Mouse (Mus musculus) liver, embryonic 16.5 days (tissue): ENCODE measurements around the gene Rnaseh2c. TPM values are rescaled to one million over a fixed set of nuclear protein-coding genes. Genes with fewer than 3 reads are reported as not detected.

ENCODE experiments used
- ATAC-seq: fragments of 200-750 bp; cut with Nextera tagmentation; 2 replicates; pipeline ENCODE4 v1.8.0; 2017; ENCODE audit warnings: low read depth, mild to moderate bottlenecking, moderate number of reproducible peaks, moderate library complexity
- H3K27ac ChIP-seq: fragments of 300-500 bp; sonication (generic); 2 replicates; pipeline ENCODE4 v1.5.1; 2014; ENCODE audit warnings: mild to moderate bottlenecking, low read length
- H3K27me3 ChIP-seq: fragments of 300-500 bp; sonication (generic); 2 replicates; pipeline ENCODE4 v1.6.1; 2014; ENCODE audit warnings: low read depth, low read length, mixed read lengths; ENCODE audit not compliant: control insufficient read depth, insufficient read depth
- H3K36me3 ChIP-seq: fragments of 300-500 bp; sonication (generic); 2 replicates; pipeline ENCODE4 v1.6.1; 2014; ENCODE audit warnings: mild to moderate bottlenecking; ENCODE audit not compliant: control insufficient read depth, insufficient read depth
- H3K4me1 ChIP-seq: fragments of 300-500 bp; sonication (generic); 2 replicates; pipeline ENCODE4 v1.6.1; 2014; ENCODE audit warnings: low read depth, low read length, mixed read lengths; ENCODE audit not compliant: control insufficient read depth
- H3K4me2 ChIP-seq: fragments of 300-500 bp; sonication (generic); 2 replicates; pipeline ENCODE4 v1.6.1; 2014; ENCODE audit warnings: low read depth, low read length, mixed read lengths
- H3K4me3 ChIP-seq: fragments of 300-500 bp; sonication (generic); 2 replicates; pipeline ENCODE4 v1.5.1; 2014; ENCODE audit warnings: low read depth, mild to moderate bottlenecking, low read length
- H3K9ac ChIP-seq: fragments of 300-500 bp; sonication (generic); 2 replicates; pipeline ENCODE4 v1.6.1; 2014; ENCODE audit warnings: low read depth, low read length
- H3K9me3 ChIP-seq: fragments of 300-500 bp; sonication (generic); replicated peaks from 2 replicates; pipeline ENCODE4 v1.6.1; 2016; ENCODE audit warnings: low read length; ENCODE audit not compliant: control insufficient read depth
- WGBS: fragments of 180-500 bp; shearing (Covaris S2); extraction: QIAGEN DNeasy Blood & Tissue Kit; methylation state at CpG from one replicate; pipeline ENCODE4 v1.1.7; 2014; ENCODE audit not compliant: insufficient replicate concordance; 5-methylcytosine and 5-hydroxymethylcytosine counted together
- polyA plus RNA-seq: library from polyadenylated mRNA; unstranded; fragments of >200 nt; fragmentation: Nextera tagmentation; extraction: Ambion mirVana; gene quantifications from 2 replicates; pipeline ENCODE4 v1.2.1, GENCODE M21; 2015

Gene Rnaseh2c
- 92.2 and 115 TPM in 2 replicates for polyA plus RNA-seq

DNA sequence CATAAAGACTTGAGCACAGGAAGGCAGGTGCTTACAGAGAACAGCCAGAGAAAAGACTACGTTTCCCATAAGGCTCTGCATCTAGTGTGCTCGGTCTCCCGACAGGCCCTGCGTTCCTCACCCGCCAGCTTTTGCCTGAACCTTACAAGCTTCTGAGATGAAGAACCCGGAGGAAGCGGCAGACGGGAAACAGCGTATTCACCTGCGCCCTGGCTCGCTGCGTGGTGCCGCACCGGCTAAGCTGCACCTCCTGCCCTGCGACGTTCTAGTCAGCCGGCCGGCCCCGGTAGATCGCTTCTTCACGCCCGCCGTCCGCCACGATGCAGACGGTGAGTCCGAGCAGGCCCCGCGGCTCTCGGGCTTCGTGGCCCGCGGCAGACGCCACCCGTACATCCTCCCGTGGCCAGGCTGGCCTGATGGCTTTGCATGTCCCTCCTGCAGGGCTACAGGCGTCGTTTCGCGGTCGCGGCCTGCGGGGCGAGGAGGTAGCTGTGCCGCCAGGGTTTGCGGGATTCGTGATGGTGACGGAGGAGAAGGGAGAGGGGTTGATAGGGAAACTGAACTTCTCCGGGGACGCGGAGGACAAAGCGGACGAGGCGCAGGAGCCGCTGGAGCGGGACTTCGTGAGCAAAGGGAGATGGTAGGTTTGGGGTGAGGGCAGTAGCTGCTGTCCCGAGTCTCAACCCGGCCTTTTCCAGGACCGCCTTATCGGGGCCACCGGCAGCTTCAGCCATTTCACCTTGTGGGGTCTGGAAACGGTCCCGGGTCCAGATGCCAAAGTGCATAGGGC is at the start of gene Rnaseh2c:
Gene Rnaseh2c, plus strand, starts transcription at position 122 of the 790 bp plus-strand sequence.
- Histone ChIP-seq H3K4me3 (peak within 1 kb of the TSS; percentile 87), H3K27ac (peak within 1 kb of the TSS; percentile 82), H3K27me3 (no peaks in the 10 kb centered on the region), H3K9me3 (no peaks in the 10 kb centered on the region), H3K4me2 (peak within 1 kb of the TSS; percentile 90), H3K36me3 (peaks cover 16% of the 10 kb centered on the region), H3K4me1 (peaks cover 14% of the 10 kb centered on the region), H3K9ac (peak within 1 kb of the TSS; percentile 94)
- ATAC-seq: peak; percentile 88
- WGBS: under 1% methylated on average over 64 of the region's 64 CpGs

DNA sequence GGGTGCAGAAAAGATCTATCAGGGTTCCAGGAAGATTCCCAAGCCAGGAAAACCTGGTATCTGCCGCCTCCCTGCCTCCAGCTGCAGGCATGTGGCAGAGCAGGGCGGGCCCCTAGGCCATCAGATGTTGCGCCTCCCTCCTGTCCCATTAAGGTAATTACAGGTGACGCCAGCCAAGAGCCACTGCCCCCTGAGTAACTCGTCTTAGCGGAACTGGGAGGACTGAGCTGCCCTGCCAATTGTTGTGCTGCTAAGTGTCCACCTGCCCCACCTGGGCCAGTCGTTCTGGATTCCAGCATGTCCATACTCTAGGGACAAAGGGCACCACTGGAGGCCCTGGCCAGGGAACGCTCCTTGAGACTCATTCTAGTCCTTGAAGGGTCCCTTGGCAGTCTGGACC is 47.9 kb upstream of the Rnaseh2c start:
- H3K27me3 ChIP-seq: peaks cover 20% of the 10 kb centered on the region

DNA sequence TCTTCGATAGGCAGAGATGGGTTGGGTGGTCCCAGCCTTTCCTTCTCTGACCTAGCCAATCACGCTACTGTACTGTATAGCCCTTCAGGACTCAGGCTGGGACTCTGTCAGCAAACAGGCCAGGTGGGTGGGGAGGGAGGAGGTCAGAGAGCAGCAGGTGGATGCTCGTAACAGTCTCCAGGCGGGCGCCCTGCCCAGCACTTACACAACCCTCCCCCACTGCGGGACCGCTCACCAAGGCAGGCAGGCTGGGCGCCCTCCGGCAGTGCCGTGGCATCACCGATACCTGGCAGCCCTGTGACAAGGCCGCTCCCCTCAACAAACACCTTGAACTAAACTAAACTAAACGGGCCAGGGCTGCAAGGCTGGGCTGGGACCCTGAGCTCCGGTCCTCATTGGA is 47.5 kb upstream of the Rnaseh2c start:
- peaks cover 24% of the 10 kb centered on the region for H3K27me3 ChIP-seq
- H3K4me2 ChIP-seq: no peak overlapping the region
- H3K9me3 ChIP-seq: no peaks in the 10 kb centered on the region
- no peak overlapping the region for H3K27ac ChIP-seq
- H3K4me3 ChIP-seq: no peak overlapping the region
- H3K4me1 ChIP-seq: no peaks in the 10 kb centered on the region
- ATAC-seq: no peak
- no peaks in the 10 kb centered on the region for H3K36me3 ChIP-seq
- 70% methylated on average over 14 of the region's 14 CpGs for WGBS
- no peak overlapping the region for H3K9ac ChIP-seq

More for the DNA sequence above, 47.9 kb upstream of the Rnaseh2c start:
- Histone ChIP-seq H3K27ac (no peak overlapping the region), H3K4me3 (no peak overlapping the region), H3K9ac (no peak overlapping the region), H3K4me1 (no peaks in the 10 kb centered on the region), H3K4me2 (no peak overlapping the region), H3K9me3 (no peaks in the 10 kb centered on the region), H3K36me3 (no peaks in the 10 kb centered on the region)
- WGBS: 64% methylated on average over 8 of the region's 8 CpGs
- no peak for ATAC-seq

GRCm38 (mm10) chr19:5558169-5558568 is 43.5 kb upstream of the Rnaseh2c start:
- peaks cover 10% of the 10 kb centered on the region for H3K4me1 ChIP-seq
- ATAC-seq: no peak
- H3K27me3 ChIP-seq: peaks cover 64% of the 10 kb centered on the region
- H3K9ac ChIP-seq: no peak overlapping the region
- H3K27ac ChIP-seq: no peak overlapping the region
- WGBS: 45% methylated on average over 7 of the region's 7 CpGs
- H3K4me3 ChIP-seq: no peak overlapping the region
- H3K36me3 ChIP-seq: no peaks in the 10 kb centered on the region
- H3K9me3 ChIP-seq: no peaks in the 10 kb centered on the region
- no peak overlapping the region for H3K4me2 ChIP-seq

DNA sequence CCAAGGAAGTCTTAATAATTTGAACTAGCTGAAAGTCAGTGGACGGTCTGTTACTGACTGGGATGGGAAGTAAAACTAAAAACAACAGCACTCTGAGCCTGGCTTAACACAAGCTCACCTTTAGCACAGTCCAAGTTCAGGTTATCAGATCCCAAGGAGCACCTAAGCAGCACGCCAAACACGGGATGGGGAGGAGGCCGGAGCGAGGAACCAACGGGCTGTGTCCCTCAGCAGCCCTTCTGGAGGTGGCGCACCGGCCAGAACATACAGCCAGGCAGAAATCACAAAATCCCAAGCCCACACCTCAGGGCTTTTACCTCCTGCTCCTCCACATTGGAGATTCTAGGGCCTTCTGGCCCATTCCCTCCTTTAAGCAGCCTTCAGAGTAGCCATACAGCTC is 42.9 kb upstream of the Rnaseh2c start:
- no peak overlapping the region for H3K27ac ChIP-seq
- no peak overlapping the region for H3K4me2 ChIP-seq
- no peak overlapping the region for H3K9ac ChIP-seq
- H3K4me3 ChIP-seq: no peak overlapping the region
- ATAC-seq: no peak
- WGBS: 50% methylated on average over 8 of the region's 8 CpGs
- peaks cover 70% of the 10 kb centered on the region for H3K27me3 ChIP-seq
- no peaks in the 10 kb centered on the region for H3K9me3 ChIP-seq
- peaks cover 10% of the 10 kb centered on the region for H3K4me1 ChIP-seq
- no peaks in the 10 kb centered on the region for H3K36me3 ChIP-seq

DNA sequence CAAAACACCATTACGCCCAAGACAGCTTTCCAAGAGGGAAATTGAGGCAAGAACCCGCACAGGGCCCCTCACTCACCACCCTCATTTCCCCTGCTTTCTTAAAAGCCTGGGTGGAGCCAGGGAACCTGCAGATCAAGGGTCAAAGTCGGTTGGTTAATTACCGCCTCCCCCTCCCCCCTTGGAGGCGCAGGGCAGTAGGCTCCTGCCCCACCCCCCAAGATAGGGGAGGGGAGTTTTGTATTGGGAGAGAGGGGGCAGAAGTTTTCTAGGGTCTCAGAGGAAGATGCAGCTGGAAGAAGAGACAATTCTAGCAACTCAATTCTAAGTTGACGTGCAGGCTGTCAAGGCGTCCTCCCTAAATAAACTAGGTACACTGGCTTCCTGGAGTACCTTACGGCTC is 42.4 kb upstream of the Rnaseh2c start:
- Histone ChIP-seq H3K4me3 (no peak overlapping the region), H3K27me3 (peaks cover 73% of the 10 kb centered on the region), H3K27ac (no peak overlapping the region), H3K36me3 (no peaks in the 10 kb centered on the region), H3K9me3 (no peaks in the 10 kb centered on the region), H3K9ac (no peak overlapping the region), H3K4me2 (no peak overlapping the region), H3K4me1 (peaks cover 10% of the 10 kb centered on the region)
- 25% methylated on average over 7 of the region's 8 CpGs for WGBS
- no peak for ATAC-seq

DNA sequence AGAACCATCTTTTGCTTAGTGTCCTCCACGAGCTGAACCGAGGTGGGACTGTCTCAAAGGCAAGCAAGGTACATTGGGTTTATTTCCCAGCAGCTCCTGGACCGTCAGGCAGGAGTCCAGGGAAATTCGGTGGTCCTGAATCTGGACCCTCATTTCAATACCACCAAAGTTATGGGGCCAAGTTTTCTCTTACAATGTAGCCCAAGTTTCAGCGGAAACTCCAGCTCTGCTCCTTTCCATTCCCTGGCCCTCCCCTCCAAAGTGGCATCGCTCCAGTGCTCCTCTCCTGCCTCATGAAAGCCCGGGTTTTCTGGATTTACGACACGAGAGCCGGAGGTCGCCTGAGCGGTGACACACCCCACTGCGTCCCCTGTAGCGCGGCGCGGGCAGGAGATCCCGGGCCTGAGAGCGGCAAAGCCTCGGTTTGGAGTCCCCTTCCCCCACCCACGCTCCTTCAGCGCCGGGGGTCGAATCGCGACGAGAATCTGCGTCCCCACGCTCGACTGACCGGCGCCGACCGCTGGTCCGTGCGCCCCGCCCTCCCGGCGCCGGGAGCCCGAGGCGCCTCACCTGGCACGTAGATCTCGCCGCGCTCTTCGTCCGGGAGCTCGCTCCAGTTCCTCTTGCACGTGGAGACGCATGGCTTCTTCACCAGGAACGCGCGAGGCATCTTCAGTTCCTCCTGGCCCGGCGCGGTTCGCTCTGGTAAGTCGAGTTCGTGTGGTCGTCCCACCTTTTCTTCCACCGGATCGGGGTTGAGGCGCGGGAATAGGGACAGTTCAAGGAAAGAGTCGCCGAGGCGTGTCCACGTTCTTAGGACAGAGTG is 41.8 kb upstream of the Rnaseh2c start:
- Histone ChIP-seq H3K9me3 (no peaks in the 10 kb centered on the region), H3K9ac (no peak overlapping the region), H3K4me1 (peaks cover 10% of the 10 kb centered on the region), H3K27ac (no peak overlapping the region), H3K4me2 (peak overlapping the region; percentile 55), H3K4me3 (peak overlapping the region; percentile 37), H3K36me3 (no peaks in the 10 kb centered on the region), H3K27me3 (peaks cover 79% of the 10 kb centered on the region)
- ATAC-seq: no peak
- 1% methylated on average over 69 of the region's 69 CpGs for WGBS

GRCm38 (mm10) chr19:5560457-5561041 is 41.1 kb upstream of the Rnaseh2c start, which contains the start of gene Ovol1:
Gene Ovol1 (minus strand): TSS chr19:5560646.
- no peak within 1 kb of the TSS for H3K27ac ChIP-seq
- no peaks in the 10 kb centered on the region for H3K36me3 ChIP-seq
- H3K9me3 ChIP-seq: no peaks in the 10 kb centered on the region
- WGBS: 1% methylated on average over 57 of the region's 57 CpGs
- H3K27me3 ChIP-seq: peaks cover 84% of the 10 kb centered on the region
- no peak for ATAC-seq
- H3K9ac ChIP-seq: no peak within 1 kb of the TSS
- peak within 1 kb of the TSS; percentile 55 for H3K4me2 ChIP-seq
- peak within 1 kb of the TSS; percentile 37 for H3K4me3 ChIP-seq
- H3K4me1 ChIP-seq: peaks cover 10% of the 10 kb centered on the region
